Mouse (Mus musculus): ENCODE measurements around the gene Tef. TPM values are rescaled to one million over a fixed set of nuclear protein-coding genes. Genes with fewer than 3 reads are reported as not detected.

Gene Tef
- polyA plus RNA-seq, 1 experiment from 2014 or later = 20.5 TPM

- WGBS = 86% methylated on average over 7 of the region's 7 CpGs
- no peaks in the 10 kb centered on the region for H3K27me3 ChIP-seq (replicated peaks)
- H3K4me3 ChIP-seq (replicated peaks) = no peak overlapping the region
- H3K9me3 ChIP-seq (replicated peaks) = no peaks in the 10 kb centered on the region
- H3K4me2 ChIP-seq = no peak overlapping the region
- 0 out of 2 replicates have a peak, but pooled peaks cover 2% of the 10 kb centered on the region for H3K36me3 ChIP-seq
- H3K4me1 ChIP-seq = peaks cover 3% of the 10 kb centered on the region; the same call in 1 of the 2 replicates
- H3K27ac ChIP-seq (replicated peaks) = no peak overlapping the region
- ATAC-seq (ENCODE audit: low FRiP score) = no peak
- no peak overlapping the region for H3K9ac ChIP-seq (replicated peaks)
Observed at GRCm38 (mm10) chr15:81842275-81842674, 40.1 kb downstream of the Tef start.

- Histone ChIP-seq H3K27me3 (replicated peaks) (no peaks in the 10 kb centered on the region), H3K36me3 (peaks cover 19% of the 10 kb centered on the region), H3K27ac (replicated peaks) (no peak overlapping the region), H3K4me3 (replicated peaks) (no peak overlapping the region), H3K4me2 (no peak overlapping the region), H3K9ac (replicated peaks) (no peak overlapping the region), H3K4me1 (peaks cover 6% of the 10 kb centered on the region; the same call in 1 of the 2 replicates), H3K9me3 (replicated peaks) (no peaks in the 10 kb centered on the region)
- no peak for ATAC-seq (ENCODE audit: low FRiP score)
- WGBS = 67% methylated on average over 5 of the region's 5 CpGs
Observed at GRCm38 (mm10) chr15:81845033-81845625, 42.9 kb downstream of the Tef start.

- no peaks in the 10 kb centered on the region for H3K9me3 ChIP-seq (replicated peaks)
- WGBS = 35% methylated on average over 4 of the region's 4 CpGs
- H3K4me3 ChIP-seq (replicated peaks) = no peak overlapping the region
- H3K27ac ChIP-seq (replicated peaks) = no peak overlapping the region
- no peaks in the 10 kb centered on the region for H3K27me3 ChIP-seq (replicated peaks)
- peaks cover 7% of the 10 kb centered on the region; the same call in 1 of the 2 replicates for H3K4me1 ChIP-seq
- H3K4me2 ChIP-seq = no peak overlapping the region
- peaks cover 25% of the 10 kb centered on the region for H3K36me3 ChIP-seq
- ATAC-seq (ENCODE audit: low FRiP score) = no peak
- no peak overlapping the region for H3K9ac ChIP-seq (replicated peaks)
Observed at GRCm38 (mm10) chr15:81845724-81846123, 43.5 kb downstream of the Tef start.

GRCm38 (mm10) chr15:81846755-81847154 is 44.5 kb downstream of the Tef start:
- Histone ChIP-seq H3K9me3 (replicated peaks) (no peaks in the 10 kb centered on the region), H3K4me3 (replicated peaks) (no peak overlapping the region), H3K4me1 (peaks cover 7% of the 10 kb centered on the region; the same call in 1 of the 2 replicates), H3K9ac (replicated peaks) (no peak overlapping the region), H3K4me2 (no peak overlapping the region), H3K36me3 (peaks cover 35% of the 10 kb centered on the region), H3K27me3 (replicated peaks) (no peaks in the 10 kb centered on the region), H3K27ac (replicated peaks) (no peak overlapping the region)
- ATAC-seq (ENCODE audit: low FRiP score) = no peak
- WGBS = 83% methylated on average over 9 of the region's 9 CpGs

- no peak overlapping the region for H3K4me3 ChIP-seq (replicated peaks)
- H3K27ac ChIP-seq (replicated peaks) = no peak overlapping the region
- H3K4me1 ChIP-seq = peaks cover 7% of the 10 kb centered on the region; the same call in 1 of the 2 replicates
- H3K9me3 ChIP-seq (replicated peaks) = no peaks in the 10 kb centered on the region
- H3K4me2 ChIP-seq = no peak overlapping the region
- peaks cover 40% of the 10 kb centered on the region for H3K36me3 ChIP-seq
- no peak for ATAC-seq (ENCODE audit: low FRiP score)
- no peaks in the 10 kb centered on the region for H3K27me3 ChIP-seq (replicated peaks)
- H3K9ac ChIP-seq (replicated peaks) = no peak overlapping the region
- 91% methylated on average over 4 of the region's 4 CpGs for WGBS
Observed at GRCm38 (mm10) chr15:81847161-81847560, 44.9 kb downstream of the Tef start.

DNA sequence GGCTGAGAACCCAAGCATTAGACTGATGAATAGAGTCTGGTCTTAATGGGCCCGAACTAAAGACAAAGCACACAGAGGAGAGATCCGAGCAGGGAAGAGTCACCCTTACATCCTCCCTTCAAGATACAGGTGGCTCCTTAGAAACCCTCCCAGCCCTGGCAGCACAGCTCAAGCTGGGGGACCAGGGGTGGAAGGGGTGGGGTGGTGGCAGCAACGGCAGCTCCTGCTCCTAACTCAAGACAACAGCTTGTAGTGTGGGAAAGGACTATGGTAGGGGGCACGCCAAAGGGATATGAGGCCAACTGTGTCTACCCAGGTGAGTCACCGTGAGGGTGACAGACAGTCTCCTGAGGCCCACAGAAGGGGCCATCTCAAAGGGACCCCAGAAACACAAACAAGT is 45.6 kb downstream of the Tef start:
- Histone ChIP-seq H3K36me3 (peaks cover 40% of the 10 kb centered on the region), H3K4me1 (peaks cover 7% of the 10 kb centered on the region; the same call in 1 of the 2 replicates), H3K4me2 (no peak overlapping the region), H3K9ac (replicated peaks) (no peak overlapping the region), H3K27me3 (replicated peaks) (no peaks in the 10 kb centered on the region), H3K27ac (replicated peaks) (no peak overlapping the region), H3K9me3 (replicated peaks) (no peaks in the 10 kb centered on the region), H3K4me3 (replicated peaks) (no peak overlapping the region)
- 81% methylated on average over 5 of the region's 5 CpGs for WGBS
- ATAC-seq (ENCODE audit: low FRiP score) = no peak

DNA sequence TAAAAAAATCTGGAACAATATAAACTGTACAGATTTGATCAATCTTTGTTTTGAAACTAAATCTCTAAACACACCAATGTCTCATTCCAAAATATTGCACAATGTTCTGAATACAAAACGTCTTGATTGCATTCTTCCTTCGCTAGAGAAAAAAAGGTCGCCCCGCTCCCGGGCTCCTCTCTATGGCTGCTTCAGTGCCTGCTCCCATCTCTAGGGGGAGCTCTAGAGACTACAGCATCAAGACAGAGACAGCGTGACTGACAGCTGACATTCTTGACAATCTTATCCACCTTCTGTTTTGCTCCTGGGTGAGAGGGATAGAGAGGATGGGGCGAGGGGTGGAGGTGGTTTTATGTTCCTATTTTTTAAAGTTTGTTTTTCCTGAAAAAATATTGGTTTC is 46.1 kb downstream of the Tef start:
- Histone ChIP-seq H3K36me3 (peaks cover 40% of the 10 kb centered on the region), H3K9me3 (replicated peaks) (no peaks in the 10 kb centered on the region), H3K27ac (replicated peaks) (no peak overlapping the region), H3K4me3 (replicated peaks) (no peak overlapping the region), H3K9ac (replicated peaks) (no peak overlapping the region), H3K27me3 (replicated peaks) (no peaks in the 10 kb centered on the region), H3K4me2 (no peak overlapping the region), H3K4me1 (peaks cover 7% of the 10 kb centered on the region; the same call in 1 of the 2 replicates)
- no peak for ATAC-seq (ENCODE audit: low FRiP score)
- 46% methylated on average over 7 of the region's 7 CpGs for WGBS

GRCm38 (mm10) chr15:81849104-81849503 is 46.9 kb downstream of the Tef start:
- Histone ChIP-seq H3K4me2 (no peak overlapping the region), H3K9me3 (replicated peaks) (no peaks in the 10 kb centered on the region), H3K4me3 (replicated peaks) (no peak overlapping the region), H3K4me1 (peaks cover 7% of the 10 kb centered on the region; the same call in 1 of the 2 replicates), H3K27me3 (replicated peaks) (no peaks in the 10 kb centered on the region), H3K27ac (replicated peaks) (no peak overlapping the region), H3K9ac (replicated peaks) (no peak overlapping the region), H3K36me3 (peaks cover 40% of the 10 kb centered on the region)
- 87% methylated on average over 9 of the region's 9 CpGs for WGBS
- no peak for ATAC-seq (ENCODE audit: low FRiP score)

- Histone ChIP-seq H3K27ac (replicated peaks) (no peak overlapping the region), H3K4me2 (no peak overlapping the region), H3K9ac (replicated peaks) (no peak overlapping the region), H3K4me3 (replicated peaks) (no peak overlapping the region), H3K36me3 (peaks cover 40% of the 10 kb centered on the region), H3K27me3 (replicated peaks) (no peaks in the 10 kb centered on the region), H3K4me1 (peaks cover 17% of the 10 kb centered on the region), H3K9me3 (replicated peaks) (no peaks in the 10 kb centered on the region)
- 88% methylated on average over 14 of the region's 14 CpGs for WGBS
- ATAC-seq (ENCODE audit: low FRiP score) = no peak
Observed at GRCm38 (mm10) chr15:81850718-81851117, 48.5 kb downstream of the Tef start.

- Histone ChIP-seq H3K27me3 (replicated peaks) (no peaks in the 10 kb centered on the region), H3K27ac (replicated peaks) (no peak overlapping the region), H3K4me3 (replicated peaks) (no peak overlapping the region), H3K9me3 (replicated peaks) (no peaks in the 10 kb centered on the region), H3K4me2 (no peak overlapping the region), H3K36me3 (peaks cover 40% of the 10 kb centered on the region), H3K4me1 (peaks cover 21% of the 10 kb centered on the region), H3K9ac (replicated peaks) (no peak overlapping the region)
- WGBS = 97% methylated on average over 15 of the region's 15 CpGs
- ATAC-seq (ENCODE audit: low FRiP score) = no peak
Observed at GRCm38 (mm10) chr15:81851375-81851774, 49.2 kb downstream of the Tef start.

GRCm38 (mm10) chr15:81852411-81853000 is 50.3 kb downstream of the Tef start:
- Histone ChIP-seq H3K27me3 (replicated peaks) (no peaks in the 10 kb centered on the region), H3K9me3 (replicated peaks) (no peaks in the 10 kb centered on the region), H3K4me3 (replicated peaks) (no peak overlapping the region), H3K4me2 (no peak overlapping the region), H3K27ac (replicated peaks) (no peak overlapping the region), H3K36me3 (peaks cover 35% of the 10 kb centered on the region), H3K4me1 (peaks cover 31% of the 10 kb centered on the region), H3K9ac (replicated peaks) (no peak overlapping the region)
- ATAC-seq (ENCODE audit: low FRiP score) = no peak
- WGBS = 93% methylated on average over 9 of the region's 9 CpGs

- no peaks in the 10 kb centered on the region for H3K27me3 ChIP-seq (replicated peaks)
- no peak overlapping the region for H3K27ac ChIP-seq (replicated peaks)
- no peak overlapping the region for H3K9ac ChIP-seq (replicated peaks)
- H3K4me2 ChIP-seq = no peak overlapping the region
- 94% methylated on average over 7 of the region's 7 CpGs for WGBS
- peaks cover 34% of the 10 kb centered on the region for H3K36me3 ChIP-seq
- peaks cover 31% of the 10 kb centered on the region for H3K4me1 ChIP-seq
- no peak overlapping the region for H3K4me3 ChIP-seq (replicated peaks)
- H3K9me3 ChIP-seq (replicated peaks) = no peaks in the 10 kb centered on the region
- ATAC-seq (ENCODE audit: low FRiP score) = no peak
Observed at GRCm38 (mm10) chr15:81853081-81853480, 50.9 kb downstream of the Tef start.
